Mouse (Mus musculus) kidney, postnatal 14 days (tissue): ENCODE results near the gene Trip13.

Experiments
- DNase-seq: peaks from one replicate; pipeline ENCODE4 v3.0.0; 2022; ENCODE audit warnings: mixed read lengths

Trip13 gene

GRCm38 (mm10) chr13:73886066-73886465 lies 51.5 kb downstream of the Trip13 start:
- DNase-seq, result peak; percentile 31

GRCm38 (mm10) chr13:73885656-73886055 lies 51.9 kb downstream of the Trip13 start:
- peak; percentile 34 for DNase-seq

- no peak for DNase-seq
Observed at GRCm38 (mm10) chr13:73881347-73881746, 56.2 kb downstream of the Trip13 start.

GRCm38 (mm10) chr13:73879824-73880223 lies 57.8 kb downstream of the Trip13 start:
- DNase-seq, result peak; percentile 33

GRCm38 (mm10) chr13:73872159-73872558 lies 65.4 kb downstream of the Trip13 start:
- DNase-seq, result no peak
